Mouse (Mus musculus) forebrain, embryonic 10.5 days (tissue): ENCODE results near the gene Dand5. TPM values are rescaled to one million over a fixed set of nuclear protein-coding genes. Genes with fewer than 3 reads are reported as not detected.
A peak's percentile ranks its signal among the peaks of the same experiment; 100 is the strongest.

Experiments
- DNase-seq: peaks from one replicate; pipeline ENCODE4 v3.0.0-alpha.2; 2017; ENCODE audit warnings: low spot score; ENCODE audit errors: extremely low spot score
- H3K27ac ChIP-seq: fragments of 300-500 bp; sonication (generic); 2 replicates; pipeline ENCODE4 v1.5.1; 2016; ENCODE audit warnings: mild to moderate bottlenecking
- H3K27me3 ChIP-seq: fragments of 300-500 bp; sonication (generic); 2 replicates; pipeline ENCODE4 v1.6.1; 2016; ENCODE audit warnings: mild to moderate bottlenecking; ENCODE audit not compliant: poor library complexity, severe bottlenecking
- H3K36me3 ChIP-seq: fragments of 300-500 bp; sonication (generic); replicated peaks from 2 replicates; pipeline ENCODE4 v1.6.1; 2016; ENCODE audit warnings: mild to moderate bottlenecking, moderate library complexity
- H3K4me1 ChIP-seq: fragments of 300-500 bp; sonication (generic); 2 replicates; pipeline ENCODE4 v1.6.1; 2016
- H3K4me3 ChIP-seq: fragments of 300-500 bp; sonication (generic); 2 replicates; pipeline ENCODE4 v1.5.1; 2016; ENCODE audit warnings: mild to moderate bottlenecking, moderate library complexity
- H3K9me3 ChIP-seq: fragments of 300-500 bp; sonication (generic); 2 replicates; pipeline ENCODE4 v1.6.1; 2016; ENCODE audit warnings: mild to moderate bottlenecking, moderate library complexity
- WGBS: fragments of 180-500 bp; shearing (Covaris S2); methylation state at CpG from one replicate; pipeline ENCODE4 v1.1.7; 2016; 5-methylcytosine and 5-hydroxymethylcytosine counted together
- polyA plus RNA-seq: library from polyadenylated mRNA; unstranded; fragments of >200 nt; fragmentation: Nextera tagmentation; extraction: Ambion mirVana; gene quantifications from 2 replicates; pipeline ENCODE4 v1.2.1, GENCODE M21; 2016

Gene Dand5
- polyA plus RNA-seq, 1 experiment from 2014 or later = 2.9 TPM

GRCm38 (mm10) chr8:84840248-84840999 lies 17.8 kb upstream of the Dand5 start, which contains the start of gene Rad23a:
Gene Rad23a, minus strand, starts transcription at chr8:84840665.
- H3K36me3 ChIP-seq = peaks cover 82% of the 10 kb centered on the region
- peak; percentile 93 for DNase-seq
- no peaks in the 10 kb centered on the region for H3K9me3 ChIP-seq
- WGBS = under 1% methylated on average over 55 of the region's 55 CpGs
- H3K27me3 ChIP-seq = no peaks in the 10 kb centered on the region
- H3K27ac ChIP-seq = peak within 1 kb of the TSS; percentile 97
- H3K4me3 ChIP-seq = peak within 1 kb of the TSS; percentile 71
- peaks cover 63% of the 10 kb centered on the region for H3K4me1 ChIP-seq

GRCm38 (mm10) chr8:84839875-84840247 lies 17.2 kb upstream of the Dand5 start:
- DNase-seq = no peak
- WGBS = 6% methylated on average over 7 of the region's 7 CpGs
- Histone ChIP-seq H3K27me3 (no peaks in the 10 kb centered on the region), H3K4me1 (peaks cover 60% of the 10 kb centered on the region), H3K9me3 (no peaks in the 10 kb centered on the region), H3K36me3 (peaks cover 81% of the 10 kb centered on the region), H3K4me3 (peak overlapping the region; percentile 71), H3K27ac (peak overlapping the region; percentile 97)

- peak overlapping the region; percentile 71 for H3K4me3 ChIP-seq
- H3K27ac ChIP-seq = no peak overlapping the region; the same call in 1 of the 2 replicates
- H3K36me3 ChIP-seq = peaks cover 81% of the 10 kb centered on the region
- WGBS = 94% methylated on average over 2 of the region's 2 CpGs
- no peaks in the 10 kb centered on the region for H3K9me3 ChIP-seq
- H3K4me1 ChIP-seq = peaks cover 60% of the 10 kb centered on the region
- no peak for DNase-seq
- H3K27me3 ChIP-seq = no peaks in the 10 kb centered on the region
These were observed 16.8 kb upstream of the Dand5 start for GRCm38 (mm10) chr8:84839411-84839810.

- peak overlapping the region; percentile 5; the same call in 1 of the 2 replicates for H3K4me3 ChIP-seq
- peaks cover 61% of the 10 kb centered on the region for H3K4me1 ChIP-seq
- WGBS = 94% methylated on average over 5 of the region's 5 CpGs
- peaks cover 81% of the 10 kb centered on the region for H3K36me3 ChIP-seq
- no peaks in the 10 kb centered on the region for H3K9me3 ChIP-seq
- DNase-seq = no peak
- H3K27me3 ChIP-seq = no peaks in the 10 kb centered on the region
- H3K27ac ChIP-seq = 0 out of 2 replicates have a peak overlapping the region, but pooled peaks have one; percentile 20
These were observed 15.9 kb upstream of the Dand5 start for GRCm38 (mm10) chr8:84838513-84838912.

GRCm38 (mm10) chr8:84837912-84838470 lies 15.4 kb upstream of the Dand5 start:
- no peaks in the 10 kb centered on the region for H3K9me3 ChIP-seq
- peaks cover 62% of the 10 kb centered on the region for H3K4me1 ChIP-seq
- 0 out of 2 replicates have a peak overlapping the region, but pooled peaks have one; percentile 20 for H3K27ac ChIP-seq
- WGBS = 90% methylated on average over 15 of the region's 15 CpGs
- peaks cover 80% of the 10 kb centered on the region for H3K36me3 ChIP-seq
- H3K4me3 ChIP-seq = peak overlapping the region; percentile 5; the same call in 1 of the 2 replicates
- no peaks in the 10 kb centered on the region for H3K27me3 ChIP-seq
- no peak for DNase-seq

GRCm38 (mm10) chr8:84837149-84837911 lies 14.7 kb upstream of the Dand5 start:
- Histone ChIP-seq H3K27ac (no peak overlapping the region), H3K4me1 (peaks cover 64% of the 10 kb centered on the region), H3K27me3 (no peaks in the 10 kb centered on the region), H3K4me3 (0 out of 2 replicates have a peak overlapping the region, but pooled peaks have one; percentile 5), H3K36me3 (peaks cover 73% of the 10 kb centered on the region), H3K9me3 (no peaks in the 10 kb centered on the region)
- WGBS = 59% methylated on average over 8 of the region's 8 CpGs
- no peak for DNase-seq

- H3K36me3 ChIP-seq = peaks cover 60% of the 10 kb centered on the region
- H3K9me3 ChIP-seq = no peaks in the 10 kb centered on the region
- H3K27ac ChIP-seq = no peak overlapping the region
- H3K4me1 ChIP-seq = peaks cover 64% of the 10 kb centered on the region
- 85% methylated on average over 10 of the region's 10 CpGs for WGBS
- peak overlapping the region; percentile 5; the same call in 1 of the 2 replicates for H3K4me3 ChIP-seq
- no peaks in the 10 kb centered on the region for H3K27me3 ChIP-seq
- no peak for DNase-seq
These were observed 12.5 kb upstream of the Dand5 start for GRCm38 (mm10) chr8:84834866-84835855.

- WGBS = 89% methylated on average over 19 of the region's 19 CpGs
- Histone ChIP-seq H3K9me3 (no peaks in the 10 kb centered on the region), H3K4me3 (peak overlapping the region; percentile 5; the same call in 1 of the 2 replicates), H3K27me3 (no peaks in the 10 kb centered on the region), H3K27ac (no peak overlapping the region), H3K4me1 (peaks cover 55% of the 10 kb centered on the region), H3K36me3 (peaks cover 60% of the 10 kb centered on the region)
- no peak for DNase-seq
These were observed 11.6 kb upstream of the Dand5 start for GRCm38 (mm10) chr8:84834002-84834865.

- DNase-seq = no peak
- no peaks in the 10 kb centered on the region for H3K9me3 ChIP-seq
- peaks cover 43% of the 10 kb centered on the region for H3K4me1 ChIP-seq
- H3K4me3 ChIP-seq = peak overlapping the region; percentile 93
- no peaks in the 10 kb centered on the region for H3K27me3 ChIP-seq
- peaks cover 48% of the 10 kb centered on the region for H3K36me3 ChIP-seq
- 74% methylated on average over 10 of the region's 10 CpGs for WGBS
- peak overlapping the region; percentile 100 for H3K27ac ChIP-seq
These were observed 10.4 kb upstream of the Dand5 start for GRCm38 (mm10) chr8:84832759-84833742.

- Histone ChIP-seq H3K27ac (peak overlapping the region; percentile 100), H3K4me1 (peaks cover 34% of the 10 kb centered on the region), H3K4me3 (peak overlapping the region; percentile 93), H3K9me3 (no peaks in the 10 kb centered on the region), H3K27me3 (no peaks in the 10 kb centered on the region), H3K36me3 (peaks cover 39% of the 10 kb centered on the region)
- peak; percentile 83 for DNase-seq
- WGBS = 1% methylated on average over 59 of the region's 59 CpGs
These were observed 9.6 kb upstream of the Dand5 start for GRCm38 (mm10) chr8:84832034-84832717.
